Mouse (Mus musculus): ENCODE results near the gene Gfap. TPM values are rescaled to one million over a fixed set of nuclear protein-coding genes. Genes with fewer than 3 reads are reported as not detected.

Gene Gfap
- polyA plus RNA-seq, 1 experiment from 2014 or later: 0.30 TPM

- ATAC-seq (replicated peaks; ENCODE audit: extremely low read depth, insufficient read depth, low FRiP score): no peak
- no peaks in the 10 kb centered on the region for H3K27me3 ChIP-seq (ENCODE audit: control insufficient read depth, insufficient read depth, low read length)
- no peak overlapping the region for H3K27ac ChIP-seq (ENCODE audit: low read length)
- H3K9me3 ChIP-seq (replicated peaks; ENCODE audit: control insufficient read depth, low read length): no peaks in the 10 kb centered on the region
- 89% methylated on average over 8 of the region's 8 CpGs for WGBS
- no peak overlapping the region for H3K4me2 ChIP-seq (ENCODE audit: low read depth, low read length)
- no peak overlapping the region for H3K9ac ChIP-seq (ENCODE audit: low read length)
- peaks cover 40% of the 10 kb centered on the region for H3K36me3 ChIP-seq (ENCODE audit: control insufficient read depth, insufficient read depth)
- H3K4me1 ChIP-seq (ENCODE audit: control insufficient read depth, insufficient read depth, low read length): no peaks in the 10 kb centered on the region
- H3K4me3 ChIP-seq (ENCODE audit: low read length): no peak overlapping the region
Measured at GRCm38 (mm10) chr11:102859933-102860332, 40.8 kb downstream of the Gfap start.

GRCm38 (mm10) chr11:102858951-102859350, 41.8 kb downstream of the Gfap start:
- no peak for ATAC-seq (replicated peaks; ENCODE audit: extremely low read depth, insufficient read depth, low FRiP score)
- Histone ChIP-seq H3K4me2 (ENCODE audit: low read depth, low read length) (no peak overlapping the region), H3K9me3 (replicated peaks; ENCODE audit: control insufficient read depth, low read length) (no peaks in the 10 kb centered on the region; the same call in 1 of the 2 replicates), H3K27ac (ENCODE audit: low read length) (no peak overlapping the region), H3K4me1 (ENCODE audit: control insufficient read depth, insufficient read depth, low read length) (no peaks in the 10 kb centered on the region), H3K9ac (ENCODE audit: low read length) (no peak overlapping the region), H3K27me3 (ENCODE audit: control insufficient read depth, insufficient read depth, low read length) (no peaks in the 10 kb centered on the region), H3K36me3 (ENCODE audit: control insufficient read depth, insufficient read depth) (peaks cover 49% of the 10 kb centered on the region), H3K4me3 (ENCODE audit: low read length) (no peak overlapping the region)
- WGBS: 93% methylated on average over 11 of the region's 11 CpGs

DNA sequence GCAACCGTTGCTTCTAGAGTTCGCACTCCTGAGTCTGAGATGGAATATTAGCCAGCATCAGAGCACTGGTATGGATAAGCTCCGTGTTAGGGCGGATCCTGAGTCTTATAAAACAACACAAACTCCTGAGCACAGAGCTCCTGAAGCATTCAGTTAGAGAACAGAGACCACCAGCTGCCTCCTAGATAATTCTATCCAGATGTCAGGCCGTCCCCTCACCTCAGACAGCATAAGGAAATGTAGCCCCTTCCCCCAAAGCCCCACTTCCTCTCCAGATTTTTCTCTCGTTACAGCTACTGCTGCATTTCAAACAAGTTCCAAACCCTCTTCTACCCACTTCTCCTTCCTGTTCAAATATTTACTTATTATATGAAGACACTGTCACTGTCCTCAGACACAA, 44.8 kb downstream of the Gfap start:
- Histone ChIP-seq H3K4me2 (ENCODE audit: low read depth, low read length) (no peak overlapping the region), H3K36me3 (ENCODE audit: control insufficient read depth, insufficient read depth) (peaks cover 50% of the 10 kb centered on the region), H3K4me1 (ENCODE audit: control insufficient read depth, insufficient read depth, low read length) (no peaks in the 10 kb centered on the region), H3K27me3 (ENCODE audit: control insufficient read depth, insufficient read depth, low read length) (no peaks in the 10 kb centered on the region), H3K9me3 (replicated peaks; ENCODE audit: control insufficient read depth, low read length) (no peaks in the 10 kb centered on the region; the same call in 1 of the 2 replicates), H3K9ac (ENCODE audit: low read length) (no peak overlapping the region), H3K27ac (ENCODE audit: low read length) (no peak overlapping the region), H3K4me3 (ENCODE audit: low read length) (no peak overlapping the region)
- 77% methylated on average over 6 of the region's 6 CpGs for WGBS
- no peak for ATAC-seq (replicated peaks; ENCODE audit: extremely low read depth, insufficient read depth, low FRiP score)

DNA sequence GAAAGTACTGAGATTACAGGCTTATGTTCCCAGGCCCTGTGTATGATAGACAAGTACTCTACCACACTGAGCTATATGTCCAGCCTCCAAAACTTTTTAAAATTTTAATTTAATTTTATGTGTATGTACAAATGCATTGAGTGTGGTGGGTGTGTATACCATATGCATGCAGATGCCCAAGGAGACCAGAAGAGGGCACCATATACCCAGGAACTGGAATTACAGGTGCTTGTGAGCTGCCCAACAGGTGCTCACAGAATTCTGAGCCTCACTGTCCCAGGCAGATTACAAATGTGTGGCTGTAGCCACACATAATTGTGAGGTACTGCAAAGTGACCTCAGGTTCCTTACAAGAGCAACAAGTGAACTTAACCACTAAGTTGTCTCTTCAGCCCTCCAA, 47.0 kb downstream of the Gfap start:
- H3K4me1 ChIP-seq (ENCODE audit: control insufficient read depth, insufficient read depth, low read length): no peaks in the 10 kb centered on the region
- H3K9me3 ChIP-seq (replicated peaks; ENCODE audit: control insufficient read depth, low read length): no peaks in the 10 kb centered on the region; the same call in 1 of the 2 replicates
- no peak overlapping the region for H3K4me2 ChIP-seq (ENCODE audit: low read depth, low read length)
- H3K27me3 ChIP-seq (ENCODE audit: control insufficient read depth, insufficient read depth, low read length): no peaks in the 10 kb centered on the region
- peaks cover 52% of the 10 kb centered on the region for H3K36me3 ChIP-seq (ENCODE audit: control insufficient read depth, insufficient read depth)
- no peak overlapping the region for H3K4me3 ChIP-seq (ENCODE audit: low read length)
- H3K9ac ChIP-seq (ENCODE audit: low read length): no peak overlapping the region
- no peak for ATAC-seq (replicated peaks; ENCODE audit: extremely low read depth, insufficient read depth, low FRiP score)
- no peak overlapping the region for H3K27ac ChIP-seq (ENCODE audit: low read length)

- 68% methylated on average over 5 of the region's 5 CpGs for WGBS
- no peaks in the 10 kb centered on the region; the same call in 1 of the 2 replicates for H3K9me3 ChIP-seq (replicated peaks; ENCODE audit: control insufficient read depth, low read length)
- H3K4me2 ChIP-seq (ENCODE audit: low read depth, low read length): no peak overlapping the region
- H3K27ac ChIP-seq (ENCODE audit: low read length): no peak overlapping the region
- no peaks in the 10 kb centered on the region for H3K27me3 ChIP-seq (ENCODE audit: control insufficient read depth, insufficient read depth, low read length)
- H3K4me1 ChIP-seq (ENCODE audit: control insufficient read depth, insufficient read depth, low read length): no peaks in the 10 kb centered on the region
- peak; percentile 49; the same call in 1 of the 2 replicates for ATAC-seq (replicated peaks; ENCODE audit: extremely low read depth, insufficient read depth, low FRiP score)
- H3K4me3 ChIP-seq (ENCODE audit: low read length): no peak overlapping the region
- H3K36me3 ChIP-seq (ENCODE audit: control insufficient read depth, insufficient read depth): peaks cover 62% of the 10 kb centered on the region
- H3K9ac ChIP-seq (ENCODE audit: low read length): no peak overlapping the region
Measured at GRCm38 (mm10) chr11:102851883-102852282, 48.8 kb downstream of the Gfap start.

GRCm38 (mm10) chr11:102845926-102846325, 54.8 kb downstream of the Gfap start:
- peaks cover 82% of the 10 kb centered on the region for H3K36me3 ChIP-seq (ENCODE audit: control insufficient read depth, insufficient read depth)
- H3K4me1 ChIP-seq (ENCODE audit: control insufficient read depth, insufficient read depth, low read length): no peaks in the 10 kb centered on the region
- no peak overlapping the region for H3K4me2 ChIP-seq (ENCODE audit: low read depth, low read length)
- no peak overlapping the region for H3K4me3 ChIP-seq (ENCODE audit: low read length)
- no peak overlapping the region for H3K27ac ChIP-seq (ENCODE audit: low read length)
- H3K27me3 ChIP-seq (ENCODE audit: control insufficient read depth, insufficient read depth, low read length): no peaks in the 10 kb centered on the region
- no peak for ATAC-seq (replicated peaks; ENCODE audit: extremely low read depth, insufficient read depth, low FRiP score)
- H3K9me3 ChIP-seq (replicated peaks; ENCODE audit: control insufficient read depth, low read length): no peaks in the 10 kb centered on the region
- H3K9ac ChIP-seq (ENCODE audit: low read length): no peak overlapping the region
- WGBS: 65% methylated on average over 10 of the region's 10 CpGs

- H3K27ac ChIP-seq (ENCODE audit: low read length): no peak overlapping the region; the same call in 1 of the 2 replicates
- WGBS: 79% methylated on average over 9 of the region's 9 CpGs
Measured at GRCm38 (mm10) chr11:102838616-102839150, 62.0 kb downstream of the Gfap start.

GRCm38 (mm10) chr11:102838126-102838525, 62.6 kb downstream of the Gfap start:
- no peak overlapping the region for H3K4me2 ChIP-seq (ENCODE audit: low read depth, low read length)
- WGBS: 74% methylated on average over 2 of the region's 2 CpGs
- no peaks in the 10 kb centered on the region for H3K27me3 ChIP-seq (ENCODE audit: control insufficient read depth, insufficient read depth, low read length)
- ATAC-seq (replicated peaks; ENCODE audit: extremely low read depth, insufficient read depth, low FRiP score): no peak
- H3K27ac ChIP-seq (ENCODE audit: low read length): no peak overlapping the region
- no peaks in the 10 kb centered on the region for H3K9me3 ChIP-seq (replicated peaks; ENCODE audit: control insufficient read depth, low read length)
- H3K4me3 ChIP-seq (ENCODE audit: low read length): no peak overlapping the region
- peaks cover 33% of the 10 kb centered on the region for H3K36me3 ChIP-seq (ENCODE audit: control insufficient read depth, insufficient read depth)
- no peaks in the 10 kb centered on the region for H3K4me1 ChIP-seq (ENCODE audit: control insufficient read depth, insufficient read depth, low read length)
- no peak overlapping the region for H3K9ac ChIP-seq (ENCODE audit: low read length)

More at GRCm38 (mm10) chr11:102838616-102839150, 62.0 kb downstream of the Gfap start:
- Histone ChIP-seq H3K36me3 (ENCODE audit: control insufficient read depth, insufficient read depth) (peaks cover 39% of the 10 kb centered on the region), H3K4me3 (ENCODE audit: low read length) (no peak overlapping the region), H3K27me3 (ENCODE audit: control insufficient read depth, insufficient read depth, low read length) (no peaks in the 10 kb centered on the region), H3K4me1 (ENCODE audit: control insufficient read depth, insufficient read depth, low read length) (no peaks in the 10 kb centered on the region), H3K9ac (ENCODE audit: low read length) (no peak overlapping the region), H3K4me2 (ENCODE audit: low read depth, low read length) (no peak overlapping the region), H3K9me3 (replicated peaks; ENCODE audit: control insufficient read depth, low read length) (no peaks in the 10 kb centered on the region)
- ATAC-seq (replicated peaks; ENCODE audit: extremely low read depth, insufficient read depth, low FRiP score): no peak

DNA sequence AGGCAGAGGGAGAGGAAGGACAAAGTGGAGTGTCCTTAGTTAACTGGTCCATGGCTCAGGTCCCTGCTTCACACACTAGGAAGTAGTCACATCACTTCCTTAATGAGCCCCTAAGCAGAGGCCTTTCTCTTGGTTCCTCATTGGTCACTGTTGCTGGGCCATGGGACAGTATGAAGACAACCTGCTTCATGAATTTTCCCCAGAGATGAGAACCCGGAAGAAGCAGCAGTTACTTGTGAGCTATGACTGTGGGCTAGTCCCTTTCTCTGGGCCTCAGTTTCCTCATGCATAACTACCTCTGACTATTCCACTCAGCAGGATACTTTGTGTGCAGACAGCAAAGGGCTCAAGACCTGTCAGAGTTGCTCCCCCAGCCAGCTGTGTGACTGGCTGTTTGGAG, 63.3 kb downstream of the Gfap start:
- no peak overlapping the region for H3K9ac ChIP-seq (ENCODE audit: low read length)
- H3K9me3 ChIP-seq (replicated peaks; ENCODE audit: control insufficient read depth, low read length): no peaks in the 10 kb centered on the region
- ATAC-seq (replicated peaks; ENCODE audit: extremely low read depth, insufficient read depth, low FRiP score): no peak
- no peaks in the 10 kb centered on the region for H3K4me1 ChIP-seq (ENCODE audit: control insufficient read depth, insufficient read depth, low read length)
- peaks cover 26% of the 10 kb centered on the region for H3K36me3 ChIP-seq (ENCODE audit: control insufficient read depth, insufficient read depth)
- no peaks in the 10 kb centered on the region for H3K27me3 ChIP-seq (ENCODE audit: control insufficient read depth, insufficient read depth, low read length)
- no peak overlapping the region for H3K4me2 ChIP-seq (ENCODE audit: low read depth, low read length)
- H3K27ac ChIP-seq (ENCODE audit: low read length): peak overlapping the region; percentile 11; the same call in 1 of the 2 replicates
- no peak overlapping the region for H3K4me3 ChIP-seq (ENCODE audit: low read length)
- 95% methylated on average over 1 of the region's 1 CpGs for WGBS

Measured in heart, embryonic 16.5 days (tissue).